Mouse (Mus musculus) layer of hippocampus, adult 8-10 months (tissue): ENCODE measurements around the gene Ciz1. TPM values are rescaled to one million over a fixed set of nuclear protein-coding genes. Genes with fewer than 3 reads are reported as not detected.

Source experiments
- DNase-seq, 2 experiments: peaks; one replicate each; pipeline ENCODE4 v3.0.0; 2022; ENCODE audit warnings: low spot score in 2 of 2
- total RNA-seq, 4 experiments: library from RNA; stranded (reverse); gene quantifications; 2 replicates each; pipeline ENCODE4 v1.2.4; 2022

Ciz1 gene
- 100 to 1,000 TPM in 1 of 4 experiments, 10 to 100 TPM in 3; 82.9 to 103 (median 90.5) TPM for total RNA-seq

DNA sequence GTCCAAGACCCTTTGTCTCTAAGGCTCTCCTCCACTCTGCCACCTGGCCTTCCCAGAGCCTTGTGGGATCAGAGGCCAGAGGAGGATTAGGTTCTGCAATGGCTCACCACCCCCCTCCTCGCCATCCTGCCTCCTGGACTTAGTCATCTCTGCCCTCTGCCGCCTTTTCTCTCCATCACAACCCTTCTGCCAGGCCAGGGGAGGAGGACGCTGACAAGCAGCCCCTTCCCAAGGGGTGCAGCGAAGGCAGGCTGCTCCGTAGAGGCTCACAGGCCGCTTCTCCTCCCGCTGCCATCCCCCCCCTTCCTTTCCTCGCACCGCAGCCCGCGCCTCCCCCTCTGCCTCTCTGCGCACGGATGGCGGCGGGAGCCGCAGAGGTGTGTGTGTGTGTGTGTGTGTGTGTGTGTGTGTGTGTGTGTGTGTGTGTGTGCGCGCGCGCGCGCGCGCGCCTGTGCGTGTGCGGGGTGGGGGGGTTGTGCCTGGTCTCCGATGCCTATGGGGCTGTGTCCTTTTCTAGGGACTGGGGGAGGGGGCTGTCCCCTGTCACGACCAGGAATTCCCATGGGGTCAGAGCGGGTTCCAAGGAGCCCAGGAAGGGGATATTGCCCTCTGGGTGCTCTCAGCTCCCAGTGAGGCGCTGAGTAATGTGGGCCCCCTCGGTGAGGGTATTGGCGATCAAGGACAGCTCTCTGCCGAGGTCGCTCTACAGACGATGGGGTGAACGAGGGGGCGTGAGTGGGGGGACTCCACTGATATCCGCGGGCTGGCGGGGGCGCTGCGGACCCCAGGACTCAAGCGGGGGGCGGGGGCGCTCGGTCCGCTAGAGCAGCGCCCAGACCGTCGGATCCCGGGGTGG lies at the start of gene Ciz1:
Ciz1 (plus strand) TSS at position 177 of the 856 bp plus-strand sequence.
- DNase-seq = peak in 1 of 2 experiments; percentile 49

DNA sequence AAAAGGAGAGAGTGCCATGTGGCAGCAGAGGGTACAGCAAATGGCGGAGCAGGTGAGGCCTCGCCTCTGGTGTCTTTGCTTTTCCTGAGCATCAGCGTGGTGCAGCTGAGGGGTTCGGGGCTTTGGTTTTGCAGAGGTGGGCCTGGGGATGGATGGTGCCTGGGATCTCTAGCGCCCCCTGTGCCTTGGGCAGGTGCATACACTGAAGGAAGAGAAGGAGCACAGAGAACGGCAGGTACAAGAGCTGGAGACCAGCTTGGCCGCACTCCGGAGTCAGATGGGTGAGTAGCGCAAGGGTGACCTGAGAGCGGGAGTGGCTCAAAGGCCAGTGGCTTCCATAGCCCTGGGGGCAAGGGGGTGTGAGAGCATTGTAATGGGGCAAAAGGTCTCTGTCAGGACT lies 49.2 kb upstream of the Ciz1 start:
- no peak for DNase-seq

DNA sequence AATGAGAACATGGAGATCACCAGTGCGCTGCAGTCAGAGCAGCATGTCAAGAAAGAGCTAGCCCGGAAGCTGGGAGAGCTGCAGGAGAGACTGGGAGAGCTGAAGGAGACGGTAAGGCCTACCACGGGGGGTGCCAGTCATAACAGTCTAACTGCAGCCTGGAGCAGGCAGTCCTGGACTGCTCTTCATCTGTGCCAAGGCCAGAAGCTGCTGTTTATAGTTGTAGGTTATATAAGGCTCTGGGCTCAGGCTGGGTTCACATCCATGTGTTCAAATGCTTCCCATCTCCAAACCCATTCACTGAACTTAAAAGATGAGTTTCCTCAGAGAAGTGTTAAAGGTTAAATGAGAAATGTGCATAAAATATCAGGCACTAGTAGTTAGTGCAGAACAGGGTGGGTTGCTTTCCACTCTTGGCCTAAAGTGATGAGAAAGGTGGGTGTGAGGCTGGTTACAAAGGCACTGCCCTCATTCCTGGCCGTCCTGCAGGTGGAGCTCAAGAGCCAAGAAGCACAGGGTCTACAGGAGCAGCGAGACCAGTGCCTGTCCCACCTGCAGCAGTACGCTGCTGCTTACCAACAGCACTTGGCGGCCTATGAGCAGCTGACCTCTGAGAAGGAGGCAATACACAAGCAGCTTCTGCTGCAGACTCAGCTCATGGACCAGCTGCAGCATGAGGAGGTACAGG lies 47.8 kb upstream of the Ciz1 start:
- peak in 1 of 2 experiments; percentile 62 for DNase-seq

DNA sequence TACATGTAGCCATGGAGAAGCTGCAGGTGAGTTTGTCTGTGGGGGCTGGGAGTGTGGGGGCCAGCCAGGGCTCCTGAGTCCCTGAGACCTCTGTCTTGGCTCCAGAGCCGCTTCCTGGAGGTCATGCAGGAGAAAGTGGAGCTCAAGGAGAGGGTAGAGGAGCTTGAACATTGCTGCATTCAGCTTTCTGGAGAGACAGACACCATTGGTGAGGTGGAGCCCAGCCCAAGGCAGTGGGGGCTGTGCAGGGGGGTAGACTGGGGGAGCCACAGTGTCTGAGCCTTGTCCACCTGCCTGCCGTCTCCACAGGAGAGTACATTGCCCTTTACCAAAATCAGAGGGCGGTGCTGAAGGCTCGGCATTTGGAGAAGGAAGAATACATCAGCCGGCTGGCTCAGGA lies 46.5 kb upstream of the Ciz1 start:
- DNase-seq = no peak

DNA sequence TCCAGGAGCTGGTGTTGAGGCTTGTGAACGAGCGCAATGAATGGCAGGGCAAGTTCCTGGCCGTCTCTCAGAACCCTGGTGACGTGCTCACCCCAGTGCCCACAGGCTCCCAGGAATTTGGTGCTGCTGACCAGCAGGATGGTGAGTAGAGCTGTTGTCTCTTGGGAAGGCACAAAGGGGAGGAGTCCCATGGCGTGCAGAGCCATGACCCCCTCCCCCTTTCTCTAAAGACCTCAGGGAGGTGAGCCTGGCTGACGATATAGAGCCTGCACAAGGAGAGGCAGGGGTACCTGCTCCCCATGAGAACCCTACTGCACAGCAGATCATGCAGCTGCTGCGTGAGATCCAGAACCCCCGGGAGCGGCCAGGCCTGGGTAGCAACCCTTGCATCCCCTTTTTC lies 46.0 kb upstream of the Ciz1 start:
- no peak for DNase-seq

DNA sequence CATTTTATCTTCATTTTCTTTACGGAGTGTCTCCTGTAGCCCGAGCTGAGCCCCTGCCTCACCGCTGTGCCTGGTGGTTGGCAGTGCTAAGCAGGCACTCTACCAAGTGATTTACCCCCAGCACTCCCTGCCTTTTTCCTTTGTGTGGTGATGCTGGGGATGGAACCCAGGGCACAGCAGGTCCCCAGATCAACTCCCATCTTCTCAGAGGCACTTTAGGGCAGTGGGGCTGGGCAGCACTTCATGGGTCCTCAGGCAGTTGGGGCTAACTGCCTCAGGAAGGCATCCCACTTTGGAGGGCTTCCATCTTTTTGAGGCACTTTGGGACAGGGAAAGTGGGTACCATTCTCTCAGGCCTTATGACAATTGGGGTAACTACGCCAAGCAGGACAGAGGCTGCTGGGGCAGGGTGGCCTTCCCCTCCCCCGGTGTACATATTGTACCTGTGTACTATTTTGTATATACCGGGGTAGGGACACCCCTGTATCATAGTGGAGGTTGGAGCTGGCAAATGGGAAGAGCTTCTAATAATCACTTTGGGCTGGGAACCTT lies 44.8 kb upstream of the Ciz1 start:
- peak in 1 of 2 experiments; percentile 29 for DNase-seq

DNA sequence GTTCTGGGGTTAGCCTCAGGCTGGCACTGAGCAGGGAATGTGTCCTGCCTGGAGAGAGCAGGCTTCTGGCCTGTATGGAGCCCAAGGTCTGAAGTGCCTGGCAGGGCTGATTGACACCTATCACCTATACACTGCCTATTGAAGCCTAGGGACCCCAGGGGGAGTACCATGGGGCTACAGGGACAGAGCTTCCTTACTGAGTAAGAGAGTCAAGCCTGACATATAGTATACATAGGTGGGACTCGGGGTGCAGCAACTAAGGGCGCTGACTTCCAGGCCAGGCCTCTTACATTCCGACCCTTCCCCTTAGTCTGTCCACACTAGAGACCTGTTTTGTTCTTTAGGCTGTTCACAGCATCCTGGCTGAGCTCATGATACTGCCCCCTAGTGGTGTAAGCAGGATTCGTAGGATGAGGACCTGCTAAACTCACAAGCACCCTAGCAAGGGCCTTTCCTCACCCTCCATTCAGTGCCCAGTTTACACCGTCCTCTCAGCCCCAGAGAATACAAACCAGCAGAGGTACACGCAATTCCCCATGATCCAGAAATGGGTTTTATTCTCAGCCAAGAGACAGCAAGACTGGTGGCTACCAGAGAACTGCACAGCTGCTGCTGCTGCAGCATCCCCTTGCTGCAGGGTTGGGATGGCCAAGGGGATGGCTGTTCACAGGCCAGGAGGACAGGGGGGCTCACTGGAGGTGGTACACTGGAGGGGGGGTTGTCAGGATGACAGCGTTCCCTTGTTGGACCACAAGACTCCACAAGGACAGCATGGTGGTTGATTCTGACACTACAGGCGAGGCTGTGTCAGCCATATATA lies 44.0 kb upstream of the Ciz1 start:
- DNase-seq = peak; percentile 61 to 79

DNA sequence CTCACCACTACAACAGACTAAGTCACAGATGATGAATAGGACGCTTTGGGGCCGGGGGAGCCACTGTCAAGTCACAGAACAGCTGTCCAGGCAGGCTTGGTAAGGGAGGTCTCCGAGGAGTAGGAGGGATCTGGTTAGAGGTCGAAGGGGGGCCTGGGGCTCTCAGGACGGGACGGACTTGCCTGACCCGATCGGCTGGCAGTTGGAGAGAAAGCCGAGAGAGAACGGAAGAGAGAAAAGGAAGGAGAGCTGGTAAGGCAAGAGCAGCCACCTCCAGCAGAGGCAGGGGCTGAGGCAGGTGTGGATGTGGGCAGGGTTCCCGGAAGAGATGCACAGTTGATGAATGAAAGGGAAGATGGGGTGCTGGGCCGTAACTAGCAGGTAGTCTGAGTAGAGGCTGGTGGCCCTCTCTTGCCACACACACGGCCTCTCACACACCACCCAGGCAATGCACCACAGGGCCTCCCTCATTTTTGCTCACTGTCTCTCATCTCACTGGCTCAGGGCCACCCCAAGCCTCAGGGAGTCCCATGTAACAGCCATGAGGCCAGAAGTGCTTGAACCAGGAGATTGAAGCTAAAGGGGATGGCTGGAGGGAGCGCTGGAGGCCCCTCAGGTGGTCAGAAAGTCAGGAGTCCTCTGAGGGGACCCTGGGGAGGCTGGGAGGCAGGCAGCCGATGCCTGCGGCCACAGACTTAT lies 43.1 kb upstream of the Ciz1 start:
- peak; percentile 21 to 24 for DNase-seq

DNA sequence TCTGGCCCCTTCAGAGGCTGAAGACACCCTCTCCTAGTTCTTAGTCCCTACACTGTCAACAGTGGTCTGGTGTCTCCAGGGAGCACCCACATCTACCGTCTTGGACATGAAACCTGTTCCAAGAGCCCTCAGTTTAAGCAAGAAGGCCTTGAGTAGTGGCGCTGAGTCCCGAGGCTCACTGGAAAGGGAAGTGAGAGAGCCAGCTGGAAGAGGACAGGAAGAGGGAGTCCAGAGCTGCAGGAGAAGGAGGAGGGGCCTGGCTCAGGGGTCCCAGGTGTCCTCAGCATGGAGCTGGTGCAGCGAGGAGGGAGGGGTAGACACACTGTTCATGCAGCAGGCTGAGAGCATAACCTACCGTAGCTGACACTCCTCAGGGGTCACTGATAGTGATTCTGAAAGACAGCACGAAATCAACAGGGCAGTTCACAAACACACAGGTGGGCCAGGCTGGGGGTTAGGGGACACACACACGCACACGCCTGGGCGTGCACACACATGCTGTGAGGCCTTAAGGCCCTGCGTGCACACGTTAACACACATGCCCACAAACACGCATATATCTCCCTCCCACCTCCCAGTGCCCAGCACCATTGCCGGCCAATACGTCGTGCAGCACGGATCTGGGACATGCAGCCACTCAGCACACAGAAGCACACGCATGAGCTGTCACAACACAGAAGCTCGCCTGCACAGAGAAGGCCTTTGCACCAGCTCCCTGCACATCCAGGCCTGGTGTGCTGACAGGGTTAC lies 41.9 kb upstream of the Ciz1 start:
- no peak for DNase-seq

DNA sequence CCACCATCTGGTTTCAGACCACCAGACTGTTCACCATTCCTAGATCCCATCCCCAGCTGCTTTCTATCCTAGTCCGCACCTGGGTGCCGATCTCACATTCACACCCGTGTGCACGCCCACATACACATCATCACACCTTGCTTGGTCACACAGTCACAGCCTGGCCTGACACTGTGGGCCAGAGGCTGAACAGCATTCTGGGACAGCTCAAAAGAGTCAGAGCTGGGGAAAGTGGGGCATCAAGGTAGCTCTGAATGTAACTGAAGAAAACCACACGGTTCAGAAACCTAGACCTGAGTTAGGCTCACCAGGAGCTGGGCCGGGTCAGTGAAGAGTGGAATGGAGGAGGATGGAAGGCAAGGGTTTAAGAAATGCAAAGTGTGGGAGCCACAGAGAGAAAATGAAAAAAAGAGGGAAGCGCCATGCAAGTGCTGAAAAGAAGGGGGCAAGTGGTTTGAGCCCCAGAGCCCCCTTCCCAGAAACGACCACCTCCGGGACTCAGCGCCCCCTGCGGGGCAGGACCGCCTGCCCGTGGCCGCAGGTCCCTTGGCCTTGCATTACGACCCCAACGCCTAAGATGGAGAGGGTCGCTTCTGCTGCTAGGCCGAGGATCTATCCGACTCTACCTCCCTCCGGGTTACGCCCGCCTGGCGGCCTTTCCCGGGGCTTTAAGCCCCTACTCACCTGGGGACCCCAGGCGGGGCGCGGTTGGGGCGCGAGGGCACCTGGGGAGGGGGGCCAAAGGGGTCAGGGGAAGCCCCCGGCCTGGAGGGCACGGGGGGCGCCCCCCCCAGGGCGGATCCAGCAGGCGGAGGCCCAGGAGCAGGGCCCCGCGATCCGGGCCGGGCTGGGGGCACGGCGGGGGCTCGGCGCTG lies 40.4 kb upstream of the Ciz1 start:
- DNase-seq = no peak

DNA sequence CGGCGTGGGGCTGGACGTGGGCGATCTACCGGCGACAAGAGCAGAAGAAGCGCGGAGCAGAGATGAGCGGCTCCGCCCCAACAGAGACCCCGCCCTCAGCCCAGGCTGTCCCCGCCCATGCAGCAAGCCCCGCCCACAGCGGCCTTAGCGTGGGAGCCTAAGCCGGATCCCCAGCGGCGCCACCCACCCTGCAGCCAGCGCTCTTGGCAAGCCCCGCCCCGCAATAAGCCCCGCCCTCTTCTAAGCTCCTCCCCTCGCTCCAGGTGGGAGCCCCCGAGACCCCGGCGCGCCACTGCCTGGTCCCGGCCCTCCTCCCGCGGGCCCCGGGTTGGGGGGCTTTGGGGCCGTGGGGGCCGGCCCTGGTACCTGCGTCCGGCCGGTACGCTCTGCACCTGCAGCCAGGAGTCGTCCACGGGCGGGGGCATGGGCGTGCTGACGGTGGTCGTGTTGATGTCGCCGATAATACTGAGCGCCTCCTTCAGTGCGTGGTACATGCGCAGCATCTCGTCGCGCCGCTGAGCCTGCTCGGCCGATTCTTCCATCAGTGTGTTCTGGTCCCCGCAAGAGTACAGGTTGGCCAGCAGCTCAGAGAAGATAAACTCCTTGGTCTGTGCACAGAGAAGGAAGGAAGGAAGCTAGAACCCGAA lies 39.7 kb upstream of the Ciz1 start:
- peak in 1 of 2 experiments; percentile 34 for DNase-seq

DNA sequence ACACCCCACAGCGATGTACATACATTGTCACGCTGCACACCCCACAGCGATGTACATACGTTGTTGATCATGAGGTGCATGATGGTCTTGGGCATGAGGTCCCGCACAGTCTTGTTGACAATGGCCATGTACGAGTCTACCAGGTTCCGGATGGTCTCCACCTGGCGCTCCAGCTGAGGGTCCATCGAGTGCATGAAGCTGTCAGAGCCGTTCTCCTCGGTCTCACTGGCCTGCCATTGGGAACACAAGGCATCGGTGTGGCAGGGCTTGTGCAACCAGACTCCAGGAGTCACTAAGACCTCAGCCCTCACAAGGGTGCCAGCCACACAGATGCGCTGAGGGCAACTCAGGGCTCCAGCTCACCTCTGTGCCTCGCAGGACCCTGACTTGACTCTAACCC lies 37.3 kb upstream of the Ciz1 start:
- DNase-seq = no peak

DNA sequence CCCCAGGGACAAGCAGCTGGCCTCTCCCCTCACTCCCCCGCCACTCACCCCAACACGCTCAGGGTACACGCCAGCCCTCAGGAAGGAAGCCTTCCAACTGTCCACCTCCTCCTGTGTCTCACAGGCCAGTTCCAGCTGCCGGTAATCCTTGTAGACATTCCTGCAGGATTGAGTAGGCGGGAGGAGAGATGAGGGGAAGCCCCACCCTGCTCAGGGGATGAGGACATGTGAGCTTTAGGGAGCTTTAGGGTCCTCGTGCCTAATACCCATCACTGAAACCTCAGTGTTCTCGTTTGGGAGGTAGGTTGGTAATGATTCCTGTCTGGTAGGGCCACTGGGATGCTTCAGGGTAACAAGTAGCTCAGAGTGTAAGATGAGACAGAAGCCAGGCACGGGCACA lies 36.4 kb upstream of the Ciz1 start:
- no peak for DNase-seq

DNA sequence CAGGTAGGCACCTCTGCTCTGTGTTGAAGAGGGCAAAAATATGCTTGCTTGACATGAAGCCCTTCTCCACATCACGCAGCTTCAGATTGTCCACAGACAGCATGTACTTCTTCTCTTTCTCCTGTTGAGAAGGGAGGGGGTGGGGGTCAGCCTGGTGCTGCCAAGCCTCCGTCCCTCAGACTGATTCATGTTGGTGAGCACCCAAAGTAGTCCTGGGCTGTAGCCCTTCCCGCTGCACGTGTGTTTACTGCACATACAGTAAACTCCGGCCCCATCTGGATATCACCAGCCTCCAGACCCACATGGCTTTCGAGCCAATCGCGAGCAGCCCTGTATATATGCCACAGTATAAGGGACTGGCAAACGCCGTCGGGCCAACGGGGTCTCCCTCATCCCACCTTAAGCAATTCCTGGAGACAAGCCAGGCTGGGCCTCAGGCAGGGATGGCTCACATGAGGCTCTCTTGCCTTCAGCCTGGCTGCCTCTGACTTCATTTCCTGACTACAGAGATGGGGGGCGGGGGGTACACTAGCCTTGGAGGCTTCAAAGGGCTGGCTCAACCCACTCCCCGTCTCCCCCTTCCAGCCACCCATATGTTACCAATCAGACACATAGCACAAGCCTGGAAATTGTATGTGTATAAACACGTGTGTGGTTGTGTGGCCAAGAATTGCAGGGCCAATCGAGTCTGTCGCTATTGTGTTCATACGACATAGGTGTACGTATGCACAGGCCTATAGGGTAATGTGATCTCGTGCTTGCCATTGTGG lies 35.1 kb upstream of the Ciz1 start:
- peak in 1 of 2 experiments; percentile 36 for DNase-seq

DNA sequence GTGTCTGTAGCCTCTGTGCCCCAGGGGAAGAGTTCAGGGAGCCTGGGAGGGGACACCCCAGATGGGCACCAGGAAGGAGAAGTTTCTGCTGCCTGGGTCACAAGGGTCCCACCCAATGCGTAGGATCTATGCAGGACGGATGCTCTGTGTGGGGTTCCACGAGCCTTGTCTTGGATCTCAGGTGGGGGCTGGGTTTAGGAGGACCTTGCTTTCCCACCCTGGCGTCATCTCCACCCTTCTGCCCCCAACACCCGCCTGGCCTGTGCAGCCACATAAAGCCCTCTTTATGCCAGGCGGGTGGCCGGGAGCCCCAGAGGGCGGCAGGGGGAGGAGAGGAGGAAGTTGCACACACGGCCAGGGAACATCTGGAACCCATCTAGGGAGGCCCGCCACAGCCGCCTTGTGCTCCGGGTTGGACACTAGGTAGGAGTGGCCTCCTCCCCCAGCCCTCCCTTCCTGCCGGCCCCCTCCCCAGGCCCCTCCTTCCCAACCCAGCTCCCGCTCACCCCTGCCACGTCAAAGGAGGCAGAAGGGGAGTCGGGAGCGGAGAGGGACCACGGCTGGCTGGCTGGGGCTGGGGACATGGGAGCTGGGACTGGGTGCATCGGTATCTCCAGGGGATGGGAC lies 34.2 kb upstream of the Ciz1 start:
- peak in 1 of 2 experiments; percentile 24 for DNase-seq

DNA sequence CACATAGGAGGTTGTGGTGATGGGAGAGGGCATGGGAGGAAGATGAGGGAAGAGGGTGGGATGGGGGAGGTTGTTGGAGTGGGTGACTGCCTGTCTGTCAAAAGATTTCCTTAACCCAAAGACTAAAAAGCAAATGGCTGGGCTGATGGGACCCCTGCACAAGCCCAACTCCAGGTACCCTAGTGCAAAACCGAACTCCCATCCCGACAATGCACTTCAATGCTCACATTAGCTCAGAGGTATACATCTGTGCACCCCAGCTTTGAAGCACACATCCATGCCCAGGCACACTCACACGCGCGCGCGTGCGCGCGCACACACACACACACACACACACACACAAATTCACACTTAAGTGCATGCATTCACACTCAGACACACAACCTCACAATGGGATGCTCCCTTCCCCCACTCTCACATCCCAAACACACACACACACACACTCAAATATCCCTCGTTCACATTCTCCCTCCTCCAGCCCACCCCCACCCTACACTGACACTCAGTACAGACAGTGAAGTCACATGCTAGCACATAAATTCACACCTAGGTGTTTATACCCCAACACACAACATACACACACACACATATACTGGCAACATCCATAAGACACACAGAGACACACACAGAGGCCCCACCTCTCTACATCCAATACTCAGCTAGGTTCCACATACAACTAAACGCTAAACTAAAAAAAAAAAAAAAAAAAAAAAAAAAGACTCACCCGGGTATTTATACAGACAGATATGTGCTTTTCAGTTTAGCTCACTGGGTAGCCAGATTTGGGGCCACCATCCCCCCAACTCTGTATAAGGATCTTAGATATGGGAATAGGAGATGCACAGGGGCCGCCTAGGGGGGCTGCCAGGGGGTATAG lies 33.2 kb upstream of the Ciz1 start:
- DNase-seq = no peak
